Mouse (Mus musculus): ENCODE results near the gene Mmp15.

- no peak for TF ChIP-seq CTCF (IDR thresholded peaks at IDR 0.05; ENCODE audit: low read depth)
- TF ChIP-seq EP300 (IDR thresholded peaks at IDR 0.05; ENCODE audit: low read depth), result no peak
Observed at GRCm38 (mm10) chr8:95377101-95377500, 25.0 kb downstream of the Mmp15 start.
